Mouse (Mus musculus): Measurements from ENCODE around the gene Naa30. TPM values are rescaled to one million over a fixed set of nuclear protein-coding genes. Genes with fewer than 3 reads are reported as not detected.
"Not testable (repeated sequence)": the region's sequence is repeated elsewhere in the genome, so short reads cannot be mapped to it uniquely, and the experiment has no call there.

Gene Naa30
- total RNA-seq, 2 experiments from 2014 or later: 8.4 to 15.6 TPM

- ATAC-seq (replicated peaks; ENCODE audit: low FRiP score, poor library complexity, severe bottlenecking): not testable (repeated sequence)
Measured at GRCm38 (mm10) chr14:49219466-49220022, 47.5 kb downstream of the Naa30 start.

DNA sequence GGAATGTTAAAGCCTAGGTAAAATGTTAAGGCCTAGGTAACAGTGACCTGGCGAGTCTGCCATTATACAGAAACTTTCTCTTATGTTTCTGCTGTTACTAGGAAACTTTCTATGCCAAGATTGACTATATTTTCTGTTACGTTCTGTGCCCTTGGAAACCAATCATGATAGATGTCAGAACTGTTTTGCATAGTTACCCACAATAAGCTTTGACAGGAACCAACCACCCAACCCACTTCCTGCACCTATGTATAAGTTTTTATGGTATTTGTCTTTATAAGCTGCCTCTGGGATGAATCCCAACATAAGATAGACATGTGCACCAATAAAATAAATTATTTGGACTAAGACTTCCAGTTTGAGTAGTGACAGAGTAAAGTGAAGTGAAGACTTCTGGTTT is 49.7 kb downstream of the Naa30 start:
- no peak for ATAC-seq (replicated peaks; ENCODE audit: low FRiP score, poor library complexity, severe bottlenecking)

- no peak for ATAC-seq (replicated peaks; ENCODE audit: low FRiP score, poor library complexity, severe bottlenecking)
Measured at GRCm38 (mm10) chr14:49226471-49226870, 54.4 kb downstream of the Naa30 start.

DNA sequence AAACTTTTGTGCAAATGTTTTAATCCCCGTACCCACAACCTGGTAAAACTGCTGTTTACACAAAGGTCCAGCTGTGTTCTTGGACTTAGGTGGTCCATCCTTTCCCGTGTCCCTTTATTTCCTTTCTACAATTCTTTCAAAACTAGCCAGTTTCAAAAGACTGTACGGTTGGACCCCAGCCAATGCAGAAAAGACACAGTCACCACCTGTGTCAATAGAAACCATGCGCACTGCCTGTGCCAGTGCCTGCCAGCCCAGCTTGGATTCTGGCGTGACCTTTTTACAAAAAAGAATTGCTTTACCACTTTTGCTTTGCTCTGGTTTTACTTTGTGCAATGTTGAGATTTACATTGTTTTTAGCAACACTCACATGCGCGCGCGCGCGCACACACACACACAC is 55.0 kb downstream of the Naa30 start:
- no peak for ATAC-seq (replicated peaks; ENCODE audit: low FRiP score, poor library complexity, severe bottlenecking)

GRCm38 (mm10) chr14:49231845-49232244 is 59.8 kb downstream of the Naa30 start:
- ATAC-seq (replicated peaks; ENCODE audit: low FRiP score, poor library complexity, severe bottlenecking): no peak

DNA sequence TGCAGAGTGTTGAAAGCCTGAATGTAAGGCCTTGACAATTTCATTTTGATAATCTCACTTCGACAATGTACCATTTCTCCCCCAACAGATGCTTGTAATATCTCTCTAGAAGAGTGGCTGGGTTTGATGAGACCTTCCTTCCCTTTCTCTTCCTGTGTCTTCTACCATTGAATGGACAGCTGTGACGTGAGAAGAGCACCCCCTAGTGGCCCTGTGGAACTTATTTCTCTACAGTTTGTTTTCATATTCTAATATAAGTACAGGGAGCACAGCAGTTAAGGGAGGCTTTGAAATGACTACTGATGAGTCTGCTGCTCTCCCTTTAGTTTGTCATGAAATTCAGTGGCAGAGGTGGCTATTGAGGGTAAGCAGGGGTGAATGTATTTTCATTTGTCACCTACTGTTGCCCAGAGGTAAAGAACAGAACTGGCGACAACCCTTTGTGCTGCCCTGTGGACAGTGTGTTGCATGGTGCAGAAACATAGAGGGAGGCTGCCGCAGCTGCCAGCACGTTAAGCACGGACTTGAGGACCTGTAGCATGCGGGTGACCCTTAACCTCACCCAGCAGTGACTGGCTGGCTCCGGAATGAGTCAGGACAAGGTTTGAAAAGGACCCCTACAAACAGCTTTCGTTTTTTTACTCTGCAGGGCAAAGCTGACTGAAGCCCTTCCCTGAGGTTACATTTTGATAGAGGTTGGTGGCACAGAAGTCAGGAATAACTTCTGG is 62.9 kb downstream of the Naa30 start:
- no peak for ATAC-seq (replicated peaks; ENCODE audit: low FRiP score, poor library complexity, severe bottlenecking)

- ATAC-seq (replicated peaks; ENCODE audit: low FRiP score, poor library complexity, severe bottlenecking): no peak
Measured at GRCm38 (mm10) chr14:49238206-49238605, 66.2 kb downstream of the Naa30 start.

Other genes starting within 250 kb of the Naa30 start
- 18.2 and 20.8 TPM in 2 replicates for gene Ap5m1, start 106.1 kb upstream of the Naa30 start, total RNA-seq (2015; ENCODE audit: low replicate concordance)
- gene Ap5m1, start 106.1 kb upstream of the Naa30 start, total RNA-seq (2017; ENCODE audit: low replicate concordance): 13.9 and 18.5 TPM in 2 replicates
- gene Exoc5, start 105.6 kb upstream of the Naa30 start, total RNA-seq (2015; ENCODE audit: low replicate concordance): 16.1 and 25.0 TPM in 2 replicates
- gene Exoc5, start 105.6 kb upstream of the Naa30 start, total RNA-seq (2017; ENCODE audit: low replicate concordance): 26.4 and 26.8 TPM in 2 replicates
- not detected in 2 replicates for gene ccdc198, start 73.2 kb downstream of the Naa30 start, total RNA-seq (2015; ENCODE audit: low replicate concordance)
- not detected in 2 replicates for gene ccdc198, start 73.2 kb downstream of the Naa30 start, total RNA-seq (2017; ENCODE audit: low replicate concordance)